Mouse (Mus musculus) liver, embryonic 14.5 days (tissue): Measurements from ENCODE around the gene Tcp11. TPM values are rescaled to one million over a fixed set of nuclear protein-coding genes. Genes with fewer than 3 reads are reported as not detected.
A peak's percentile ranks its signal among the peaks of the same experiment; 100 is the strongest.

Experiments used
- ATAC-seq: fragments of 200-750 bp; cut with Nextera tagmentation; 2 replicates; pipeline ENCODE4 v1.8.0; 2017; ENCODE audit warnings: moderate number of reproducible peaks, mild to moderate bottlenecking, moderate library complexity; ENCODE audit not compliant: insufficient read depth
- DNase-seq, 3 experiments: peaks; one replicate each; pipeline ENCODE4 v3.0.0-alpha.2; 2012 to 2013; ENCODE audit warnings: low read depth in 3 of 3, low spot score in 3 of 3
- H3K27ac ChIP-seq: fragments of 300-500 bp; sonication (generic); 2 replicates; pipeline ENCODE4 v1.5.1; 2014; ENCODE audit warnings: moderate library complexity, mild to moderate bottlenecking, control low read depth, inconsistent platforms
- H3K27me3 ChIP-seq: fragments of 300-500 bp; sonication (generic); 2 replicates; pipeline ENCODE4 v1.6.1; 2014; ENCODE audit warnings: mild to moderate bottlenecking, low read length, moderate library complexity; ENCODE audit not compliant: control insufficient read depth, insufficient read depth
- H3K36me3 ChIP-seq: fragments of 300-500 bp; sonication (generic); replicated peaks from 2 replicates; pipeline ENCODE4 v1.6.1; 2014; ENCODE audit warnings: low read depth; ENCODE audit not compliant: control insufficient read depth, insufficient read depth
- H3K4me1 ChIP-seq, 2 experiments: fragments of 200-500 bp in 1 of 2; fragments of 300-500 bp in 1 of 2; sonication (generic) in 1 of 2; replicated peaks; 2 replicates each; pipeline ENCODE4 v1.6.1; 2012 to 2014; ENCODE audit warnings: antibody characterized with exemption in 1 of 2, inconsistent platforms in 1 of 2, low read length in 1 of 2; ENCODE audit not compliant: control insufficient read depth in 2 of 2, insufficient read depth in 2 of 2
- H3K4me2 ChIP-seq: fragments of 300-500 bp; sonication (generic); 2 replicates; pipeline ENCODE4 v1.6.1; 2014; ENCODE audit warnings: low read depth, mild to moderate bottlenecking, control low read depth, moderate library complexity
- H3K4me3 ChIP-seq, 2 experiments: fragments of 200-500 bp in 1 of 2; fragments of 300-500 bp in 1 of 2; sonication (generic) in 1 of 2; 2 replicates each; pipeline ENCODE4 v1.5.1; 2012 to 2014; ENCODE audit warnings: low read depth in 2 of 2, low read length in 2 of 2, mild to moderate bottlenecking in 2 of 2, control low read depth in 1 of 2, inconsistent platforms in 1 of 2, moderate library complexity in 1 of 2; ENCODE audit not compliant: insufficient read depth in 1 of 2
- H3K9ac ChIP-seq: fragments of 300-500 bp; sonication (generic); replicated peaks from 2 replicates; pipeline ENCODE4 v1.6.1; 2014; ENCODE audit warnings: mild to moderate bottlenecking, control low read depth, moderate library complexity
- H3K9me3 ChIP-seq: fragments of 300-500 bp; sonication (generic); 2 replicates; pipeline ENCODE4 v1.6.1; 2016; ENCODE audit warnings: low read length, mixed read lengths; ENCODE audit not compliant: control insufficient read depth
- CTCF ChIP-seq: IDR thresholded peaks from 2 replicates; pipeline ENCODE4 v1.5.1; 2016; ENCODE audit warnings: antibody characterized with exemption, low read depth, control low read depth
- EP300 ChIP-seq: IDR thresholded peaks from 2 replicates; pipeline ENCODE4 v1.6.1; 2016; ENCODE audit warnings: antibody characterized with exemption, low read depth
- WGBS: fragments of 180-500 bp; shearing (Covaris S2); extraction: QIAGEN DNeasy Blood & Tissue Kit; methylation state at CpG from one replicate; pipeline ENCODE4 v1.1.7; 2014; ENCODE audit not compliant: insufficient replicate concordance; 5-methylcytosine and 5-hydroxymethylcytosine counted together
- polyA plus RNA-seq, 2 experiments: library from polyadenylated mRNA; depleted of rRNA in 1 of 2; stranded (reverse) in 1 of 2; unstranded in 1 of 2; fragments of >200 nt; fragmentation: Nextera tagmentation in 1 of 2; extraction: Ambion mirVana in 1 of 2; gene quantifications; 2 replicates each; pipeline versions ENCODE4 v1.2.1 to v1.2.3; 2012 to 2014

The Tcp11 gene
- polyA plus RNA-seq, 2 experiments: 0.16 TPM; not detected in 1

DNA sequence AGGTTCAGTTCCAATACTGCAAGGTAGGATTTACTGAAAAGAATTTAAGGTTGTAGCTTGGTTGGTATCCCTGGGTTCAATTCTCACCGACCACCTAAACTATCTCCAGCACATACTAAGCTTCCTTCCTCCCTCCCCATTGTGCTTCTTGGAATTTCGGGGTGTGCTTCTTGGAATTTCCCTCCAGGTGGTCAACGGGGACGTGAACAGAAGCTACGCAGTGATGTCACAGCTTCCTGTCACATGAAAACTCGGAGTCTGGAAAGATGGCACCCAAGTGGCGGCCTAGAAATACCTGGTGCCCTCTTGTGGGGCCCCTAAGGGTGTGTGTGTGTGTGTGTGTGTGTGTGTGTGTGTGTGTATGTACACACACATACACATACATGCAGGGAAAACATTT is 1.4 kb upstream of the Tcp11 start:
- H3K4me3 ChIP-seq: no peak overlapping the region

DNA sequence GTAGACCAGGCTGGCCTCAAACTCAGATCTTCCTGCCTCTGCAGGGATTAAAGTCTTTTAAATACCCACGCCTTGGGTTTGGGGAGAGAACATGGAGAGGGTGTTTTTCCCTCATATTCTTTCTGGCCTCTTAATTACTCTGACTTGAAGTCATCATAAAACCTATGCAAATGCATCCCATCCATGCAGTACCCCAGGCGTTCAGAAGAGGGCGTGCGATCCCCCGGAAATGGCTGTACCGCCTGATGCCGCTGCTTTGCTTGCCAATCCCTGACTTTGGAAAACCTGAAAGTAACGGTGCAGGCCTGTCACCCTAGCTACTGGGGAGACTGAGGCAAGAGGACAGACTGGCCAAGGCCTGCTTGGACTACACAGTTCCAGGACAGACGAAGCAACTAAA is 946 bp upstream of the Tcp11 start:
- Histone ChIP-seq H3K27me3 (peaks cover 6% of the 10 kb centered on the region; the same call in 1 of the 2 replicates), H3K4me2 (no peak overlapping the region), H3K36me3 (no peaks in the 10 kb centered on the region), H3K9me3 (no peaks in the 10 kb centered on the region), H3K9ac (no peak overlapping the region), H3K27ac (no peak overlapping the region), H3K4me1 (peaks cover 3 to 6% of the 10 kb centered on the region in 2 experiments; a peak in 3 of 4 replicates), H3K4me3 (no peak overlapping the region)
- DNase-seq (no peak), ATAC-seq (no peak)
- 48% methylated on average over 9 of the region's 9 CpGs for WGBS
- TF ChIP-seq CTCF (peak; percentile 71), EP300 (no peak)

More for the DNA sequence above, 1.4 kb upstream of the Tcp11 start:
- peaks cover 3 to 6% of the 10 kb centered on the region in 2 experiments; a peak in 3 of 4 replicates for H3K4me1 ChIP-seq
- TF ChIP-seq CTCF (no peak), EP300 (no peak)
- no peaks in the 10 kb centered on the region for H3K36me3 ChIP-seq
- no peak overlapping the region for H3K4me2 ChIP-seq
- H3K9me3 ChIP-seq: no peaks in the 10 kb centered on the region
- H3K27ac ChIP-seq: no peak overlapping the region
- peaks cover 6% of the 10 kb centered on the region; the same call in 1 of the 2 replicates for H3K27me3 ChIP-seq
- DNase-seq: no peak
- WGBS: 69% methylated on average over 7 of the region's 7 CpGs
- H3K9ac ChIP-seq: no peak overlapping the region
- ATAC-seq: no peak

DNA sequence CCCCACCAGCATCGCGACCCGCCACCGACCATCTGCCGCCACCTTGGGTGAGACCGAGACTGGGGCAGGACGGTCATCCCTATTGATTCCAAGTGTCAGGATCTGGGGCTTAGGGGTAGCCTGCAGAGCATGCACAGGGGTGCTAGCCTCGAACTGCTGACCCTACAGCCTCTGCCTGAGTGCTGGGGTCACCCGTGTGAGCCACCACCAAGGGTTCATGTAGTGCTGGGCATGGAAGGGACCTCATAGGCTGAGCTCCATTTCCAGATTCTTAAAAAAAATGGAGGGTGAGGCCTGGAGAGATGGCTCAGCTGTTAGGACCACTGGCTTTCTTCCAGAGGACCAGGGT is 352 bp upstream of the Tcp11 start:
- H3K4me1 ChIP-seq: peaks cover 3 to 6% of the 10 kb centered on the region in 2 experiments; a peak in 3 of 4 replicates
- ATAC-seq (no peak), DNase-seq (no peak)
- H3K27ac ChIP-seq: no peak overlapping the region
- no peak overlapping the region for H3K4me3 ChIP-seq
- H3K4me2 ChIP-seq: no peak overlapping the region; the same call in 1 of the 2 replicates
- TF ChIP-seq CTCF: no peak
- no peak for TF ChIP-seq EP300
- no peak overlapping the region for H3K9ac ChIP-seq
- no peaks in the 10 kb centered on the region for H3K9me3 ChIP-seq
- H3K36me3 ChIP-seq: no peaks in the 10 kb centered on the region
- H3K27me3 ChIP-seq: peaks cover 6% of the 10 kb centered on the region; the same call in 1 of the 2 replicates
- WGBS: 24% methylated on average over 9 of the region's 9 CpGs

DNA sequence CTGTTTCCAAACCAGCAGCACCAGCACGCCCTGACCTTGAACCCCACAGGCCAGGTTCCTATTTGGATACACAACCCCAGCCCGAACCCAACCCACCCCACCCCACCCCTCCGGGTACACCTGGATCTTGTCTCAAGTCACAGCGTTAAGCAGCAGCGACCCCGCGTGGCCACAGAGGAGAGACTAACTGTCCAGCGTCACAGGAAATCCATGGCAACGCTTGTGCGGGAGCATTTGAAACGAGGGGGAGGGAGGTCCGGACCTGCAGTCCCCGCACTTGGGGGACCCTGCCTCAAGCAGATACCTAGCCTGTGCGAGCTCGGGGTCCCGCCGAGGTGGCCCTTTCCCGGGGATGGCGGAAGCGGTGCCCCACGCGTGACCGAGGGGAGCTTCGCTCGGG is 821 bp downstream of the Tcp11 start:
- 2% methylated on average over 25 of the region's 25 CpGs for WGBS
- Histone ChIP-seq H3K4me1 (peaks cover 0 to 1% of the 10 kb centered on the region in 2 experiments; a peak in 2 of 4 replicates), H3K27me3 (peaks cover 6% of the 10 kb centered on the region; the same call in 1 of the 2 replicates), H3K9ac (peak overlapping the region; percentile 45), H3K4me2 (peak overlapping the region; percentile 87), H3K36me3 (no peaks in the 10 kb centered on the region), H3K27ac (no peak overlapping the region), H3K9me3 (no peaks in the 10 kb centered on the region), H3K4me3 (peak overlapping the region; percentile 53 to 59)
- DNase-seq: peak; percentile 53 to 69 (median 58)
- TF ChIP-seq EP300: no peak
- peak; percentile 85 for TF ChIP-seq CTCF
- ATAC-seq: peak; percentile 40; the same call in 1 of the 2 replicates

DNA sequence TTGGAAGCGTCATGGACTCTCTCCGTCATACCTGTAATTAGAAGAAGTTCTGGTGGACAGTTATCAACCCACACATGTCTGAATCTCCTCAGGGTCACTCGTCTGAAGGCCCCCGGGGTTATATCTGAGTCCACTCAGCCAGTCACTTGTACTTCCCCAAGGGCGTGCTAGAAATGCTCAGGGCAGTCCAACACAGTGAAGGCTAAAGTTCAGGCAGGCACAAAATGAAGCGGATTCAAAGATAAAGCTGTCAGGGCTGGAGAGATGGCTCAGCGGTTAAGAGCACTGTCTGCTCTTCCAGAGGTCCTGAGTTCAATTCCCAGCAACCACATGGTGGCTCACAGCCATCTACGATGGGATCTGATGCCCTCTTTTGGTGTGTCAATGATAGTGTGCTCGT is 2.4 kb downstream of the Tcp11 start:
- Histone ChIP-seq H3K4me3 (no peak overlapping the region), H3K27me3 (peaks cover 6% of the 10 kb centered on the region; the same call in 1 of the 2 replicates), H3K4me1 (no peaks in the 10 kb centered on the region; a peak in 1 of 4 replicates), H3K4me2 (no peak overlapping the region), H3K9me3 (no peaks in the 10 kb centered on the region), H3K36me3 (no peaks in the 10 kb centered on the region), H3K27ac (no peak overlapping the region), H3K9ac (no peak overlapping the region)
- TF ChIP-seq EP300 (no peak), CTCF (no peak)
- WGBS: 53% methylated on average over 9 of the region's 9 CpGs
- no peak for DNase-seq
- no peak for ATAC-seq
